Mouse (Mus musculus) MN1 (cell line): Measurements from ENCODE around the gene Ccnt1.
"Not testable (repeated sequence)": the region's sequence is repeated elsewhere in the genome, so short reads cannot be mapped to it uniquely, and the experiment has no call there.

Experiments used
- DNase-seq: peaks from one replicate; pipeline ENCODE4 v3.0.0-alpha.2; 2016; ENCODE audit warnings: low spot score

Gene Ccnt1

DNA sequence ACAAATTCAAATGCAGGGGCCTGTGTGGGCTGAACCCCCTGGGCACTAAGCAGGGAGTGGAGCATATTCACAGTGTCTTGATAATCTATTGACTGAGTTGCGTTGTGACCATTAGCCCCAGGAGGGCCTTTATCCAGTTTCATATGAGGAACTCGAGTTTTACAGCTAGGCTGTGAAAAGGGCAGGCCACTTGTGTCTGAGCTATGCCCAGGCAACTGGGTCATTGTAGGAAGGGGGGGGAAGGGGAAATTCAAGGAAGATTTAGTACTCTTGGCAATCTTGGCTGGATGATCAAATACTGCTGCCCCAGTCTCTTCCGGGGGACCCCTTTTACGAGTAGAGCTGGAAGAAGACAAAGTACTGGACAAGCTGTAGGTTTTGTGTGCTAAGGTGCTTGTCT lies 27.4 kb downstream of the Ccnt1 start:
- no peak for DNase-seq

DNA sequence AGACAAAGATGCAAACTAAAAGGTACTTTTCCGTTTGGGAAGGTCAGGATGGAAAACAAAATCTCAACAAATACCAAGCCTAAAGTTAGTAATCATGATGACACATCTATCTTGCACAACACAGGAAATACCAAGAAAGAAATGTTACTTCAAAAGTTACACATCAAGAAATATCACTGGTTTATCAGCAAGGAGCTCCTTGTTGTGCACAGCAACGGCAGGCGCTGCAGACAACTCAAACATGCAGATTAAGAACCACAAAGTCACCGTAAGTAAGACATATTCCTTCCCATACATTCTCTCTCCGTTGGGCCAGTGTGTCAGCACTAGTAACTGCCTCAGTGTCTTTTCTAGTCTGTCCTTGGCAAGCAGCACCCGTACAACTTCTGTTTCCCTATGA lies 29.7 kb downstream of the Ccnt1 start:
- no peak for DNase-seq

DNA sequence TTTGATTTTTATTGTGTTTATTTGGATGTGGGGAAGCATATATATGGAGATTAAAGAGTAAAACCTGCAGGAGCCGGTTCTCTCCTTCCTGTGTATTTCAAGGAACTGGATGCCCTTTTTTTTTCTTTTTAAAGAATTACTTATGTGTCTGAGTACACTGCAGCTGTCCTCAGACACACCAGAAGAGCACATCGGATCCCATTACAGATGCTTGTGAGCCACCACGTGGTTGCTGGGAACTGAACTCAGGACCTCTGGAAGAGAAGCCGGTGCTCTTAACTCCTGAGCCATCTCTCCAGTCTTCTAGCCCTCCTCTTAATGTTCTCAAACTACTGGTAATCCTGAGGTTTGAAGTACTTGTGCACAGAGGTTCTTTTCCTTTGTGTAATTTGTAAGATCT lies 32.8 kb downstream of the Ccnt1 start:
- DNase-seq, result no peak

DNA sequence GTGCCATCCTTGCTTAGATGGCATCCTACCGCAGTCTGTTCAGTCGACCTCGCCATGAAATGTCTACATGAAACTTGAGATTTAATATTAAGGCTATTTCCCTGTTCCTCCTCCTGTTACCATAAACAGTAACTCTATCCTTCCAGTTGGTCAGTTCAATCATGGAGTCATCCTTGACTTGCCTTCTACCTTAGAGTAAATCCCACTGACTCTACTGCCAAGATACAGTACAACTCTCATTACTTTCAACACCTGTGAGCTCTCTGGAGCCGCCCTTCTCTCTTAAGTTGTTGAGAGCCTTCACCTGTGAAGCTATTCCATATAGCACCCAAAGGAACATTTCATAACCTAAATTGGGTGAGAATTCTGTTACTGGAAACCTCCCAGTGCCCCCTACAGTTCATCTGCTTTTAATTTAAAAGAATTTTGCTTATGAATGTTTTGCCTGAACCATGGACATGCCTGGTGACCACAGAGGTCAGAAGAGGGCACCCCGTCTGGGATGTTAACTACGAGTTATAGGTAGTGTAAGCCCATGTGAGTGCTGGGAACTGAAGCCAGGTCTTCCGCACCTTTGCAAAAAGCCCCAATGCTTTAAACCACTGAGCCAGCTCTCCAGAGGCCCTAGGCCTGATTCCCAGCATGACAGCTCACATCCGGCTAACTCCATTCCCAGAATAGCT lies 33.8 kb downstream of the Ccnt1 start:
- no peak for DNase-seq

DNA sequence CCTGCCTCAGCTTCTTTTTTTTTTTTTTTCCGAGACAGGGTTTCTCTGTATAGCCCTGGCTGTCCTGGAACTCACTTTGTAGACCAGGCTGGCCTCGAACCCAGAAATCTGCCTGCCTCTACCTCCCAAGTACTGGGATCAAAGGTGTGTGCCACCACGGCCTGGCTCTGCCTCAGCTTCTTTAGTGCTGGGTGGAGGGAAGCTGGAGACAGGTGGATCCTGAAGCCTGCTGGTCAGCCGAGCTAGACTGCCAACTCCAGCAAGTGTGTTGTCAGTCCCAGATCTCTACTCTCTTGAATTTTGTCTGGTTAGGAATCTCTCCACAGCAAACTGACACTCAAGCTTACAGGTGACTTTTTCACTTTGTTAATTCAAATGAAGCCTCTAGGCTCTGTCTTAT lies 34.8 kb downstream of the Ccnt1 start:
- no peak for DNase-seq

DNA sequence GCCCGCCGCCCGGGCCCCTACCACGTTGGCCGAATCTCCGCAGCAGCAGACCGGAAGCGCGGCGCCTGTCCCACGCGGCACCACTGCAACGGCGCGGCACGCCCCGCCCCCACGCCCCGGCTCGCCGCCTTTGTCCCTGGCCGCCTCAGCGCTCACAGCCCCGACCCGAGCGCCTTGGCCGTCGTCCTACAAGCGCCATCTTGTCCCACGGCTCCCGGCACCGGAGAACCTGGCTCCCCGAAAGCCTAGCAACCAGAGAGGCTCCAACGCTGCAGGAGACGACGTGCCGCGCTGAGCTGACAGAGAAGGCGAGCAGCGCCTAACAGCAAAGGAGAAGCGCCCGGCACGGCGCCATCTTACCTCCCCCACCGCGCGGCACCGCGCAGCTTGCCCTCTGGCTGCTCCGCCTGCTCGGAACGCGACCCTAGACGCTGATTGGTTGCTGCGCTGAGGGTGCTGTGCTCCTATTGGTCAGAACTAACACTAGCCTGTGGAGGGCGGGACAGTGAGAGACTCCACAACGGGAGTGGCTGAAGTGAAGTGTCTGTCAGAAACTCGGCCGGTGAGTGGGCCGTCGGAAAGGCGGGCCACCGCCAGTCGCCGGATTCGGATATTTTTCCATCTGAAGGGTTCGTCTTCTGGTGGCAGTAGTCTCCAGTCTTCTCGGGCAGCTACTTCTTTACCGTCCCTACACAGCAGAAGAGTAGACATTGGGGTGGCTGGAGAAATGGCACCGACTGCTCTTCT lies 36.7 kb downstream of the Ccnt1 start, which contains the start of gene Kansl2:
Gene Kansl2, minus strand, starts transcription at position 384 of the 747 bp plus-strand sequence.
- DNase-seq, result peak; percentile 100

DNA sequence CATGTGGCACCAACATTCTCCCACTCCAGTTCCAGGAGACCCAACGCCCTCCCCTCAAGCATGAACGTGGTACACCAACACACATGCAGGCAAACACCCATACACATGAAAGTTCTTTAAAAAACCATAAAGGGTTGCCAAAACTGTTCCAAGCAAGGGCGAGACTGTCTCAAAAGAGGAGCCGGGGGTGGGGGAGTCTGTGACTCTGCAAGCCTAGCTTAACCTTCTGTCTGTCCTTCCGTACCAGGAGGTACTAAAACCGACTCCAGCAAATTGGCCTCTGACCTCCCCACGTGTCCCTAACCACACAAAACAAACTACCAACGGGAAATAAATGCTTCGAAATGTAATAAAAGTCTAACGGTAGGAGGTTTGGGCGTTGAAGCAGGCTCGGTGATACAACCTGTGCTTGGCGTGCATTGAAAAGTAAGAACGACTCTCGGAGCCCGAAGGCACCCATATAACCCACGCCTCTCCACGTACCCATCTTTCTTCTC lies 37.6 kb downstream of the Ccnt1 start:
- peak; percentile 34 for DNase-seq

DNA sequence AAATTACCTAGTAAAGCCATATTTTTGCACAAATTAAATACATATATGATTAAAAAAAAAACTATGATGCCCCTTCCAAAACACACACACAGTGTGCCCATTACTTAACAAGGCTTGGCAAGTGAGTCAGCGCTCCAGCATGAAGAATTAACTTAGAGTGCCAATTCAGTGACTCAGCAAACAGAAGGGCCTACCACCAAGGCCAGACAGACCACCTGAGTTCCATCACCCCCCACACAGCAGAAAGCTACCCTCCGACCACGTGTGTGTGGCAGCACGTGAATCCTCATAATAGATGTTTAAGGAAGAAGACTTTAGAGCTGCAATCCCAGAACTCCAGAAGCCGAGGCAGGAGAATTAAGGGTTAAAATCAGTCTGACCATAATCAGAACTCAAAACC lies 38.4 kb downstream of the Ccnt1 start:
- DNase-seq, result peak; percentile 59

DNA sequence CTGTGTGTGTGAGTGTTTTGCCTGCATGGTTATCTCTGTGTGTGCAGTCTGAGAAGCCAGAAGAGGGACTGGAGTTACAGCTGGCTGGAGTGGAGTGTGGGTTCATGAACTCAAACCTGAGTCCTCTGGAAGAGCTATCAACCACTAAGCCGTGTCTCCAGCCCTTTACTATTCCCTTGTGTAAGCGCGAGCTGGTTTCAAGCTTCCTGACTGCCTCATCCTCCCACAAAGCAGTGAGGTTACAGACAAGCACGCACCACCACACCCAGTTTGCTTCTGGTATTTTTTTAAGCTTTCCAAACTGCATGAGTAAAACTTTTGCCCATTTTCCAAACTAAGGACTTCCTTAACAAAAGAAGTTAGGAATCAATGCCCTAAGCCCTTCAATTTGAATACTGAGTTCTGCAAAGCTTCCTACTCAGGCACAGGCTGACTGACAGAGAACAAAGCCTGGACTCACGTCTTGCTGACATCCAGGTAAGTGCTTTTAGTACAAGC lies 42.6 kb downstream of the Ccnt1 start:
- no peak for DNase-seq

DNA sequence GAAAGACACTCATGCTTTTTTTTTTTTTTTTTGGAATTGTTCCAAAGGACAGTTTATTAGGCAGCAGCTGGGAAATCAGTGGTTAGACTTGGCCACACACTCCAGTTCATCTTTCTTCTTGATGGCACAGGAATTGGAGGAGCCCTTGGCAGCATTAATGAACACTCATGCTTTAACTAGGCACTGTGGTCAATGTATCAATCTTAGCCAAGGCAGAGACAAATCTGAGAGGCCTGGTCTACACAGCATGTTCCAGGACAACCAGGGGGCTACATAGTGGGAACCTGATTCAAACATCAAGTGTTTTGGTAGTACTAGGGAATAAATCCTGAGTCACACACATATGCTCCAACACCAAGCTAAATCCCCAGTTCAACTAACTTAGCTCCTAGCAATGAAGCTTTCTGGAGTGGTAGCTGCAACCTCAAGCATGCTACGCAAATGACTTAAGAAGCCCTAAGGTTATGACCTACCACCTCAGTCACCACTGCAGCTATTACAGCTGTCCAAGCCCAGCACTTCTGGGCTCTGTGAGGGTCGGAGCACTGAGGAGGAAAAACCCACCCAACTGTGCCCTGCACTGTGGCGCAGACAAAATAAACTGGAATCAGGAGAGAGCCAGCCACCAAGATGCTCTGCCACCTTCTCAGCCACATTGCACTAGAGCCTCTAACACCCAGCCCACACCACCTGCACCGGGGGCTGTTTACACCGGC lies 43.5 kb downstream of the Ccnt1 start:
- peak; percentile 49 for DNase-seq

DNA sequence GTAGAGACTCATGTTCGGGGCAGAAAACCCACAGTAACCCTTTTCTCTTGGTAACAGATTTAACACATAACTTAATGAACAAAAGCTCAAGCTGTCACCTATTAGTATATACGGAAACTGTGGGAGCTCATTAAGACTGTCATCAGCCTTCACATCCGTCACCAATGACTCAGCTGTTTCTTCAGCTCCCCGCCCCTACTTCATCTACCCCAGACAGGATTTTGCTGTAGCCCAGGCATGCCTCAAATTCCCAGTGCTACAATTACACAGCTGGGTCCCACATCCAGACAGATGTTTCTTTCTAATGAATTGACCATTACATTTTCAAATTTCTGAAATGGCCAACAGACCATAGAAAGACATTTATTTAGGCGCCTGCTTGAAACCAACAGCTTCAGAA lies 44.7 kb downstream of the Ccnt1 start:
- peak; percentile 34 for DNase-seq

DNA sequence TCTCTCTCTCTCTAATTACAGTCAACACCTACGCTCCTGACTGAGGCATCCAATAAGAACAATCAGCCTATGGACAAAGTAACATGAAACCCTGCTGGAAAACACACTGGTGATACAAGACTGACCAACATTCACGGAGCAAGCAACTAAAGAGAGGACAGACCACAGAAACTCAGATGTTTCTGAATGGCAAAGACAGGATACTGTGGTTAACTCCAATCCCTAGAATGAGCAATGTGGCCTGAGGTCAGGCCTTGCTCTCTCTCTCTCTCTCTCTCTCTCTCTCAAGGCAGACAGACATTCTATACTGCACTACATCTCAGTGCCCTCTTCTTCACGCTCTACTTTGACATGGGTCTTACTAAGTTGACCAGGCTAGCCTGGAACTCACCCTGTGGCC lies 49.5 kb downstream of the Ccnt1 start:
- DNase-seq, result no peak

DNA sequence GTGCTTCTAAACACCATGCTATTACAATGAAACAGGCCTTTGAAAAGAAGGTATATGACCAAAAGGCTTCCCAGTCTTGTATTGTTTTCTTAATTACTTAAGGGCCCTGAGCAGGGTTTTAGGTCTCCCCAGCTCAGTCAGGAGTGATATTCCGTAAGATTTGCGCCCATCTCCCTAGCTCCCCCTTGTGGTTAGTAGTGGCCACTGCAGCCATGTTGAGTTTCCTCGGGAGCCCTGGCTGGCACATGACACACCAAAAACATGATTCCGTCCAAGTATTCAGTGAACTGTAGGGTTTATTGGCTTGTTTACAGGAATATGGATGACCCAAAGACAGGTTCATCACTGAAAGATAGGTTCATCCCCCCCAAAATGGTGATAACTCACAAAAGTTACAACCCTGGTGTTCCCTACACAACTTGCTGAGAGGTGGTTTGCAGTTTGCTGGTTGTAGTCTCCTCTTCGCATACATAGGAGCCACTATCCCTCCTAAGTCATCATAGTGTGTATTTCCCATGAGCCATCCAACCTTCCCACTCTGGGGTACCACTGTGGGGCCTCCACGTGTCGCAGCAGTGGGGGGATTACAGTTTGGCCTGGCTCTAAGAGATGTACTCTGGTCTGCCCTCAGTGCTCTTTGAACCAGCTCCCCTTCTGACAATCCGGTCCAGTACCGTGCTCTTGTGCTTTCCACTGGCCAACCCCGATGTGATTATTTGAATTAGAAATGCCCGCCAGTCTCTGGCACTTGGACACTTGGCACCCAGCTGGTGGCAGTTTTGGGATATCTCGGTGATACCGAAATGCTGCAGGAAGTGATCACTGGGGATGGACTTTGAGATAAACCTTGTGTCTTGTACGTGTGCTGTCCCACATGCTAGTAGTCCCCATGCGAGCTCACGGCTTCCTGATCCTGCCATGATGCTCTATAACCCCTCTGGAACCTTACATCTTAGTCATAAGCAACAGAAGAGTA lies 53.1 kb downstream of the Ccnt1 start:
- DNase-seq, result peak; percentile 73

DNA sequence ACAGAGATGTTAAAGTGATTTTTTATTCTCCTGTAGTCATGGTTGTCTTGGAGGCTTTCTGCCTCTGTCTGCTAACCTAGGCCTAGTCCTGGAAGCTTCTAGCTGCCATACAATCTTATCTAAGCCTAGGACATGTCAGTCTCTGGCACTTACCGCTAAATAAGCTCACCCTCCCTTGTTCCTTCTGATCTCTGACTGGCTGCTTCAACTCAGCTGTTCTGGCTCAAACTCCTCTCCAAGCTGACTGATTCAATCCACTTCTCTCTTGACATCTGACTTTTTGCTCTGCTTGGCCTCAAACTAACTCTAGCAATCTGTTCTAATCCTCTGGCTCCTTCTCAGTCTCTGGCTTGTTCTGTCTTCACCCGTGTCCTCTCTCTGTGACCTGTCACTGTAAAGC lies 55.9 kb downstream of the Ccnt1 start:
- DNase-seq, result not testable (repeated sequence)

DNA sequence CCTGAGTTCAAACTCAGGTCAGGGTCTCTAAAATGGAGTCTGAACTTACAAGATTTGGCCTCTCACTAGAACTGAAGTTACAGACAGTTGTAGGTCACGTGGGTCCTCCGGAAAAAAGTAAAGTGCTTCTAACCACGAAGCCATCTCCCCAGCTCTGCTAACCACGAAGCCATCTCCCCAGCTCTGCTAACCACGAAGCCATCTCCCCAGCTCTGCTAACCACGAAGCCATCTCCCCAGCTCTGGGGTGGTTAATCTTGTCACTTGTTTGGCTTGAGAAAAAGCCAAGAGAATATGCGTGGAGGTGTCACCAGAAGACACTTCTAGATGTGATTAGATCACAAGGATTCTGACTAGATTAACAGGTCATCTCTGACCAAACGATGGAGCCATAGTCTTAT lies 56.6 kb downstream of the Ccnt1 start:
- DNase-seq, result no peak

DNA sequence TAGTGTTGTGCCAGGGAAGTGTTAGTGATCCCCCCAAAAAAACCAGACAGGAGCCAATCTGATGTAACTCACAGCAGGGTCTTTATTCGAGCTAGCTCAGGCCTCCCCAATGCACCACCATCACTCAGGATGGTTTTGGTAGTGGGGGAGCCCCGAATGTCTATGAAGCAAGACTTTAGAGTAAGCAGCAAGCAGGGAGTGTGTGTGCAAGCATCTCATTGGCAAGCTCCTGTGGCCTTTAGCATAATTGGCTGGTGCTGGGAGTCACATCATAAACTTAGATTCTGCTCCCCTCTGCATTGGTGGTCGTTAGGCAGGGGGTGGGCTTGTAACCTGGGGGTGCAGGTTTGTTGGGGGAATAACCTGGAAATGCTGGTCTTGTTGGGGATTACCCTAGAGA lies 57.0 kb downstream of the Ccnt1 start:
- not testable (repeated sequence) for DNase-seq

DNA sequence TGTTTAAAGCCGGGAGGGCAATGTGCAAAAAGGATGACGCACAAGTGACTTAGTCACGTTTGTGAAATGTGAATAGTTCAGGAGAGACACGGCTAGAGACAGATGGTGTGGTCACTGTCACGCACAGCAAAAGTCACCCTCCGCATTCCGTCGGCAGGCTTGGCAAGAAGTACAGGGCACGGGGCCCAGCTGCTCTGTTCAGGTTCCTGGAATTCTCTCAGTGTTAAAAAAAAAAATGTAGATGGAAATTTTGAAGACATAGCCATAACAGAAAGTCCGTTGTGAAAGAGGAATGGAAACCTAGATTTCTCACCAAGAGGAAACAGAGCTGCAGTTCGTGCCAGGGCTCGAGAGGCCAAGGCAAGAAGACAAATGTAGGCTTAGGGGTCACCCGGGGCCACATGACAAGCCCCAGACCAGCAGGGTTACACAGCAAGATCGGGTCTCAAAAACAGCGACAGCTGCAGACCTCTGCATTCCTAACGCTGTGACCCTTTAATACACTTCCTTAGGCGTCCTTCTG lies 57.9 kb downstream of the Ccnt1 start:
- peak; percentile 56 for DNase-seq

DNA sequence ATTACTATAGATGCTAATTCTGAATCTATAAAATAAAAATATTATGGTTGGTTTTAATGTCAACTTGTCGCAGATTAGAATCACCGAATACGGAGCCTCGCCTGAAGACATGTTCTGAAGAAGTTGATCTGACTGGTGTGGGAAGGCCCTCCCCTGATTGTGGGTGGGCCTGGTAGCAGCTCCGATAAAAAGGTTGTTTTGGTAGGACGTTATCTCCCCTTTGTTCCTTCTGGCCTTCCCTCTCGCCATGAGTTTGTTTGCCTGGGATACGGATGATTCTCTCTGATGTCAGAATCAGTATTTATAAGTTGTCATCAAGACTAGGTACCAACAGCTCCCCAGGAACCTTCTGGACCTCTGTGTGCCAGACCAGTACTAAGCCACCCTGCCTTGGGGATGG lies 58.5 kb downstream of the Ccnt1 start:
- no peak for DNase-seq

DNA sequence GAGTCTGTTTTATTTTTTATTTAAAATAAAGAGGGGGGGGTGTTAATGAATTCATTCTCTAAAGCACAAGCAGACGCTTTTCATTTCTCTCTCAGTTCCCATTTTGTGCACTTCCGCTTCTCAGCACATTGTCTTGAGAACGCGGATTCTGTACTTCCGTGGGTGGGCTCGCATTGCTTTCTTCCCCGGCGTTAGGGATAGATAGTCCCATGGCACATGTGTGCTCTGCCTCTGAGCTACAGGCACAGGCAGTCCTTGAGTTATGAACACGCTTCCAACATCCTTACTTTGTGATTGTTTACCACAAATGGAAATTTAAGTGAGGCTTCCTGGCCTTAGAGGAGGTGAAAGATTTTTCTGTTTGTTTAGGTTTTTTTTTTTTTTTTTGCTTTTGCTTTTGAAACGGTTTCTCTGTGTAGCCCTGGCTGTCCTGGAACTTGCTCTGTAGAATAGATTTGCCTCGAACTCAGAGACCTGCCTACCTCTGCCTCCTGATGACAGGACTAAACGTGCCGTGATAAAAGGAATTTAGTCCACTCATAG lies 59.3 kb downstream of the Ccnt1 start:
- DNase-seq, result peak; percentile 50

DNA sequence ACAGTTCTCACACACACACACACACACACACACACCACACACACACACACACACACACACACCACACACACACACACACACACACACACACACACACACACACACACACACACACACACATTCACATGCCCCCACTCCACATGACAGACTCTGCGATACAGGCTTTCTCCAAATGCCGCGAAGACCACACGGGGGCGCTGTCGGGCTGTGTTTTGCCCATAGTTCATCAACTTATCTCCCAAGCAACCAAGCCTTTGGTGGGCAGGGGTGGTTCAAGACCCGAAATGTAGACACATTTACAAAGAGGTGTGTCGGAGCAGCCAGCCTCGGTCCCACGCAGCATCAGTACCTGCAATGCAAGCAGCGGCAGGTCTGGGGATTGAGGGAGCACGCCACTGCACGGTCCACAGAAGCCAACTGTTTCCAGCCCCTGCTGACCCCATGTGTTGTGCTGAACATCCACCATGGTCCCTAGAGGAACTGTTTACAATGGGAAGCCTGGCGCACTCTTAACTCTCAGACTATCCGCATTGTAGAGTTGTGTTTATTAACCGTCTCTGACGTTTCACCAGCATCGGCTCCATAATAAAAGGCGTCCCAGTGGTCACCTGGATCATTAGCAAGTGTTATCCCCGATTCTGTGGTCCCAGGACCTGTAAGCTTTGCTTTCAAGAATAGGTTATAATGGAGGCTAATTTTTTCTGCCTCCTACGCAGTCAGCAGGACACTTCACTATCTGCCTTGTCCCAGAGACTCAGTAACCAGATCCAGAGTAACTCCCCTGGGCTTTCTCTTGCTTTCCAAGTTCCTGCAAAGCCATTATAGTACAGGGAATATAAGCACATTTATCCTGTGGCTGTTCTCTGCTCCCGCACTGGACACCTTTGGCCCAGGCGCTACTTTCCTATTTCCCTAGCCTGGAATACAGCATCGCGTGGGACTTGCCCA lies 60.0 kb downstream of the Ccnt1 start:
- peak; percentile 93 for DNase-seq
